20 mouse cellular contexts compared by ENCODE assay signal in genomic region chr17:28832040-28832439, GRCm38 (mm10). TPM values are rescaled to one million over a fixed set of nuclear protein-coding genes. Genes with fewer than 3 reads are reported as not detected.
DNase-seq lines count a peak whose midpoint lies in the region; ATAC-seq and TF ChIP-seq lines count a peak whose summit lies in the region.
"Had no signal": no experiment of that assay in that cellular context is flagged by ENCODE, and none has a peak within 500 bp of the region (broad histone marks: within the 10 kb centered on the region; RNA-seq: fewer than 3 reads in every experiment).

No protein-coding gene starts in this region.

- ATAC-seq in intestine, postnatal 0 days, result no peak
- ATAC-seq in intestine, embryonic 15.5 days, result no peak
- no peak for ATAC-seq in liver, embryonic 16.5 days (ENCODE audit: low read depth)
- ATAC-seq: CD4-positive, CD25-positive, alpha-beta regulatory T cell, adult 4 months; midbrain, embryonic 16.5 days had no signal

- no peak overlapping the region for H3K4me3 ChIP-seq in intestine, postnatal 0 days (ENCODE audit: low read depth, low read length)
- H3K4me3 ChIP-seq in intestine, embryonic 15.5 days (replicated peaks), result no peak overlapping the region
- no peak overlapping the region for H3K4me3 ChIP-seq in liver, embryonic 16.5 days (ENCODE audit: low read depth, low read length)
- H3K4me3 ChIP-seq: embryonic facial prominence, embryonic 13.5 days; layer of hippocampus, adult 2 months; limb, embryonic 15.5 days had no signal

- H3K27ac ChIP-seq in intestine, postnatal 0 days (ENCODE audit: low read depth, low read length), result no peak overlapping the region
- H3K27ac ChIP-seq in intestine, embryonic 15.5 days, result no peak overlapping the region
- peak overlapping the region; percentile 96 for H3K27ac ChIP-seq in liver, embryonic 16.5 days (ENCODE audit: low read length)
- H3K27ac ChIP-seq: embryonic facial prominence, embryonic 13.5 days; layer of hippocampus, adult 2 months; limb, embryonic 15.5 days; macrophage had no signal

- H3K4me2 ChIP-seq in intestine, postnatal 0 days (replicated peaks; ENCODE audit: low read depth), result no peak overlapping the region
- H3K4me2 ChIP-seq in intestine, embryonic 15.5 days (replicated peaks), result no peak overlapping the region
- H3K4me2 ChIP-seq in liver, embryonic 16.5 days (ENCODE audit: low read depth, low read length), result peak overlapping the region; percentile 50
- H3K4me2 ChIP-seq: embryonic facial prominence, embryonic 13.5 days; limb, embryonic 15.5 days had no signal

- peak; percentile 22 for DNase-seq in ES-CJ7 (ENCODE audit: low read depth, low spot score)
- no peak for DNase-seq in brain, embryonic 14.5 days (ENCODE audit: low read depth)
- DNase-seq in layer of hippocampus, adult 9-10 months (ENCODE audit: low spot score), result no peak
- DNase-seq in ovary, postnatal 10 days (ENCODE audit: low spot score), result no peak
- DNase-seq: cerebellum, adult 11-12 months; heart, postnatal 10 days; kidney, adult 9 months; right cerebral cortex, postnatal 4 days had no signal

- peaks cover under 1% of the 10 kb centered on the region; the same call in 1 of the 2 replicates for H3K4me1 ChIP-seq in intestine, postnatal 0 days (replicated peaks; ENCODE audit: control insufficient read depth, insufficient read depth, low read length)
- 0 out of 2 replicates have a peak, but pooled peaks cover 4% of the 10 kb centered on the region for H3K4me1 ChIP-seq in intestine, embryonic 15.5 days (replicated peaks)
- H3K4me1 ChIP-seq in liver, embryonic 16.5 days (ENCODE audit: control insufficient read depth, low read depth, low read length), result peaks cover 78% of the 10 kb centered on the region
- H3K4me1 ChIP-seq: embryonic facial prominence, embryonic 13.5 days; limb, embryonic 15.5 days had no signal

- H3K9me3 ChIP-seq in intestine, postnatal 0 days (ENCODE audit: control insufficient read depth), result no peaks in the 10 kb centered on the region
- H3K9me3 ChIP-seq in intestine, embryonic 15.5 days, result no peaks in the 10 kb centered on the region
- H3K9me3 ChIP-seq in liver, embryonic 16.5 days (replicated peaks; ENCODE audit: control insufficient read depth, low read length), result no peaks in the 10 kb centered on the region
- H3K9me3 ChIP-seq: embryonic facial prominence, embryonic 13.5 days; limb, embryonic 15.5 days had no signal

- WGBS in intestine, postnatal 0 days, result 77% methylated on average over 9 of the region's 9 CpGs
- WGBS in intestine, embryonic 15.5 days, result 85% methylated on average over 9 of the region's 9 CpGs
- 62% methylated on average over 9 of the region's 9 CpGs for WGBS in liver, embryonic 16.5 days (ENCODE audit: insufficient replicate concordance)

- no peaks in the 10 kb centered on the region for H3K27me3 ChIP-seq in intestine, postnatal 0 days (replicated peaks; ENCODE audit: control insufficient read depth, insufficient read depth, low read length)
- H3K27me3 ChIP-seq in intestine, embryonic 15.5 days (replicated peaks), result no peaks in the 10 kb centered on the region
- no peaks in the 10 kb centered on the region for H3K27me3 ChIP-seq in liver, embryonic 16.5 days (ENCODE audit: control insufficient read depth, insufficient read depth, low read depth, low read length)
- H3K27me3 ChIP-seq: embryonic facial prominence, embryonic 13.5 days; limb, embryonic 15.5 days had no signal

- TF ChIP-seq POLR2A in brain, embryonic 14.5 days (IDR thresholded peaks at IDR 0.05; ENCODE audit: borderline replicate concordance, extremely low read depth, insufficient read depth, insufficient read length, poor library complexity, severe bottlenecking), result no peak

- no peak overlapping the region for H3K9ac ChIP-seq in intestine, postnatal 0 days (ENCODE audit: low read depth, low read length)
- no peak overlapping the region for H3K9ac ChIP-seq in intestine, embryonic 15.5 days
- H3K9ac ChIP-seq in liver, embryonic 16.5 days (ENCODE audit: low read depth, low read length), result peak overlapping the region; percentile 49; the same call in 1 of the 2 replicates
- H3K9ac ChIP-seq: embryonic facial prominence, embryonic 13.5 days; limb, embryonic 15.5 days had no signal

- peaks cover 85% of the 10 kb centered on the region for H3K36me3 ChIP-seq in intestine, postnatal 0 days (ENCODE audit: control insufficient read depth, insufficient read depth)
- H3K36me3 ChIP-seq in intestine, embryonic 15.5 days, result peaks cover 46% of the 10 kb centered on the region
- peaks cover 88% of the 10 kb centered on the region for H3K36me3 ChIP-seq in liver, embryonic 16.5 days (ENCODE audit: control insufficient read depth, insufficient read depth)

- peak; percentile 52 for TF ChIP-seq CTCF in intestine, postnatal 0 days (IDR thresholded peaks at IDR 0.05; ENCODE audit: low read depth)
- peak; percentile 24; the same call in 1 of the 2 replicates for TF ChIP-seq CTCF in brain, embryonic 14.5 days (IDR thresholded peaks at IDR 0.05; ENCODE audit: borderline replicate concordance, extremely low read depth, insufficient read depth, insufficient read length)

RNA-seq across cellular contexts. Expression of gene Pnpla1, which starts 26.2 kb away (rescaled TPM):
- 0.12 and 0.20 TPM in 2 replicates for polyA plus RNA-seq in intestine, postnatal 0 days (2015; fragmentation: Nextera tagmentation; extraction: Ambion mirVana)
- 0.95 and 1.2 TPM in 2 replicates for polyA plus RNA-seq in intestine, embryonic 15.5 days (2015; fragmentation: Nextera tagmentation; extraction: Ambion mirVana)
- polyA plus RNA-seq in brain, embryonic 14.5 days (2012; rRNA removed), result 0.23 TPM in 1 of 2 replicates, not detected in the other
- polyA plus RNA-seq in liver, embryonic 16.5 days (2015; fragmentation: Nextera tagmentation; extraction: Ambion mirVana), result 0.08 and 0.12 TPM in 2 replicates
- polyA plus RNA-seq: CD4-positive, CD25-positive, alpha-beta regulatory T cell, adult 4 months; forebrain, embryonic 11.5 days; macrophage; midbrain, embryonic 16.5 days; neural tube, embryonic 11.5 days; thymus, postnatal 0 days had no signal

RNA-seq across cellular contexts. Expression of gene Brpf3, which starts 31.1 kb away (rescaled TPM):
- polyA plus RNA-seq in intestine, postnatal 0 days (2015; fragmentation: Nextera tagmentation; extraction: Ambion mirVana), result 42.9 and 44.4 TPM in 2 replicates
- polyA plus RNA-seq in intestine, embryonic 15.5 days (2015; fragmentation: Nextera tagmentation; extraction: Ambion mirVana), result 13.1 and 18.1 TPM in 2 replicates
- polyA plus RNA-seq in brain, embryonic 14.5 days (2012; rRNA removed), result 46.1 and 47.5 TPM in 2 replicates
- polyA plus RNA-seq in liver, embryonic 16.5 days (2015; fragmentation: Nextera tagmentation; extraction: Ambion mirVana), result 66.7 and 67.1 TPM in 2 replicates
